Mouse (Mus musculus) heart, adult 2 months (tissue): ENCODE data around the gene Ncor2. TPM values are rescaled to one million over a fixed set of nuclear protein-coding genes. Genes with fewer than 3 reads are reported as not detected.

Experiments
- DNase-seq, 2 experiments: peaks; one replicate each; pipeline ENCODE4 v3.0.0; 2021
- H3K27ac ChIP-seq: fragments of 200-600 bp; 2 replicates; pipeline ENCODE4 v1.8.1; 2022
- H3K27me3 ChIP-seq: fragments of 200-500 bp; 2 replicates; pipeline ENCODE4 v1.6.1; 2012; ENCODE audit warnings: mild to moderate bottlenecking, low read length, inconsistent platforms, mixed read lengths; ENCODE audit not compliant: control insufficient read depth, insufficient read depth
- H3K36me3 ChIP-seq: fragments of 200-500 bp; 2 replicates; pipeline ENCODE4 v1.6.1; 2012; ENCODE audit warnings: low read length, inconsistent platforms; ENCODE audit not compliant: control insufficient read depth, insufficient read depth
- H3K4me1 ChIP-seq: fragments of 200-500 bp; 2 replicates; pipeline ENCODE4 v1.6.1; 2011; ENCODE audit warnings: low read length; ENCODE audit not compliant: control insufficient read depth, insufficient read depth
- H3K4me3 ChIP-seq: fragments of 200-600 bp; 2 replicates; pipeline ENCODE4 v1.8.1; 2022
- H3K79me2 ChIP-seq: fragments of 200-500 bp; replicated peaks from 2 replicates; pipeline ENCODE4 v1.6.1; 2012; ENCODE audit warnings: mild to moderate bottlenecking, inconsistent platforms, low read length, moderate library complexity, mixed read lengths; ENCODE audit not compliant: control insufficient read depth, insufficient read depth
- H3K9ac ChIP-seq: fragments of 200-500 bp; 2 replicates; pipeline ENCODE4 v1.6.1; 2012; ENCODE audit warnings: low read depth, mild to moderate bottlenecking, control low read depth, inconsistent platforms, low read length, mixed read lengths
- CTCF ChIP-seq: fragments of 200-600 bp; IDR thresholded peaks from 2 replicates; pipeline ENCODE4 v1.8.1; 2022; ENCODE audit warnings: antibody characterized with exemption, mild to moderate bottlenecking, moderate library complexity
- EP300 ChIP-seq: fragments of 200-500 bp; IDR thresholded peaks from 2 replicates; pipeline ENCODE4 v1.6.1; 2011; ENCODE audit warnings: low read depth, low read length, control low read depth; ENCODE audit not compliant: insufficient read depth
- POLR2A ChIP-seq: fragments of 200-500 bp; IDR thresholded peaks from 2 replicates; pipeline ENCODE4 v1.6.1; 2011; ENCODE audit warnings: mild to moderate bottlenecking, low read depth, low read length, control low read depth; ENCODE audit not compliant: insufficient read depth
- WGBS: fragments of 180-500 bp; shearing (Covaris S2); methylation state at CpG from one replicate; pipeline ENCODE4 v1.1.7; 2018; 5-methylcytosine and 5-hydroxymethylcytosine counted together
- intact Hi-C: fragments of 180-260 bp; cut with DNase I; formaldehyde crosslinking; loops from one replicate; pipeline ENCODE4 v1.15.1; 2025
- polyA plus RNA-seq: library from polyadenylated mRNA; depleted of rRNA; stranded (reverse); fragments of >200 nt; gene quantifications from 2 replicates; pipeline ENCODE4 v1.2.3, GENCODE M21; 2012
- total RNA-seq, 2 experiments: library from RNA; stranded (reverse); gene quantifications; 2 replicates each; pipeline ENCODE4 v1.2.3; 2021

The Ncor2 gene
- total and polyA plus RNA-seq, 3 experiments, result 39.1 to 77.5 (median 73.5) TPM

- intact Hi-C loops, result no loop called here
- Histone ChIP-seq H3K4me1 (no peaks in the 10 kb centered on the region), H3K9ac (no peak overlapping the region), H3K27ac (no peak overlapping the region), H3K79me2 (no peaks in the 10 kb centered on the region; the same call in 1 of the 2 replicates), H3K4me3 (no peak overlapping the region), H3K36me3 (no peaks in the 10 kb centered on the region), H3K27me3 (no peaks in the 10 kb centered on the region)
- DNase-seq, result no peak
- WGBS, result 54% methylated on average over 5 of the region's 5 CpGs
- TF ChIP-seq EP300 (no peak), CTCF (no peak), POLR2A (no peak)
These were observed 85.2 kb downstream of the Ncor2 start for GRCm38 (mm10) chr5:125093795-125094194.

DNA sequence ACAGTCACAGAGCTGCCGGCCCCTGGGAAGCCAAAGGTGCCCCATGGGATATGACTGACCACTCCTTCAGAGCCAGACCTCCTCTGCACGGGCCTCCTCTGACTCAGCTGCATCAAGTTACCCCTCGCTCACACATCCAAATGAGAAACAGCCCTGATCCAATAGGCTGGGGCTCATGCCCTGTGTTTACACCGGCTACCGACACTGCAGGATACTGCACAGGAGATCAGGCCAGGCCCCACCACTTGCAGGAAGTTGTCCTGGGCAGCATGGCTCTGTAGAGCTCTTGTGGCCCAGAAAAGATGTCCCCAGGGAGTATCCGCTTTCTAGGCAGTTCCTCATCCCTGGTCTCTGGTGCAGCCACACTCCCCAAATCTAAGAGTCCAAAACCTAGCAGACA lies 90.9 kb downstream of the Ncor2 start:
- H3K27ac ChIP-seq, result no peak overlapping the region
- H3K4me3 ChIP-seq, result no peak overlapping the region
- no peak overlapping the region for H3K9ac ChIP-seq
- no peak for TF ChIP-seq POLR2A
- no peak for TF ChIP-seq CTCF
- no peak for TF ChIP-seq EP300
- intact Hi-C loops, result no loop called here
- no peaks in the 10 kb centered on the region for H3K79me2 ChIP-seq
- no peaks in the 10 kb centered on the region for H3K36me3 ChIP-seq
- H3K4me1 ChIP-seq, result no peaks in the 10 kb centered on the region
- no peaks in the 10 kb centered on the region for H3K27me3 ChIP-seq
- WGBS, result 62% methylated on average over 6 of the region's 6 CpGs
- DNase-seq, result no peak

DNA sequence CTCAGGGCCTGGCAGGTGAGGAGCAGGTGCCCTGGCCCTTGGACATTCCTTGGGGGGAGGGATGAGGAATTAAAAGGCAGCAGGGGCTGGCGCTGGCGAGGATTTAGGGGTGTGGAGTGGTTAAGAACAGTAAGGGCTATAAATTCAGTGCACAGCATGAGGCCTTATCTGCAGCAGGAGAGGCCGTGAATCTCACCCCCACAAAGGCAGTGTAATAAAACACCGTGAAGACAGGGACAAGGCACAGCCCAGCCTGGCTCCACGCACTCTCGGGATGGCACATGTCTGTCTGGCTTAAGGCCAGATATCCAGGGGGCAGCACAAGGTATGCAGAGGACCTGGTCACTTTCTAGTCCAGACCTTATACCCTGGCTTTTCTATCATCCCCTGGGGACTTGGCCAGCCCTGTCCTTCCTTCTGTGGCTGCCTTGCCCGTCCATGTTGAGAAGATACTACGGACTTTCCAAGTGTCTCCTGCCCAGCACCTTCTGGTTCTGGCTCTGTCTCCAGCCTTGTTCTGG lies 93.9 kb downstream of the Ncor2 start:
- DNase-seq, result no peak
- Histone ChIP-seq H3K9ac (no peak overlapping the region), H3K27me3 (no peaks in the 10 kb centered on the region), H3K36me3 (peaks cover 4% of the 10 kb centered on the region; the same call in 1 of the 2 replicates), H3K4me1 (peaks cover 15% of the 10 kb centered on the region), H3K27ac (no peak overlapping the region), H3K79me2 (no peaks in the 10 kb centered on the region), H3K4me3 (no peak overlapping the region)
- TF ChIP-seq EP300 (no peak), CTCF (no peak), POLR2A (no peak)
- intact Hi-C loops, result no loop called here
- WGBS, result 78% methylated on average over 8 of the region's 8 CpGs

DNA sequence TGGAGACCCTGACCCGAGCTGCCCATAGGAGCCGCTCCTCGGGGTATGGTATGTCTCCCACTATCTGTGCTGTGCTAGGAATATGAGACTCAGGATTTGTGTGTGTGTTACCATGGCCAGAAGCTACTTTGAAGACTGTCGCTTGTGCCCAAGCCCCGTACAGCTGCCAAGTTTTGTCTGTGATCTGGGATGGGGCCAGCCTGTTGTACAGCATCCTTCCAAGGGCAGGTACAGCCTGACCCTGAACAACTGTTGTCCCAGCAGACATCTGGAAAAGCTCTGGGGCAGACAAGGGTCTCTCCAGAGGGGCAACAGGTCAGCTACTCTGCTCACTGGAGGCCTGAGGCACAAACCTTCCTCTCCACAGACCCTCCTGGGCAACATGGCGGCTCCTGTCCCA lies 95.3 kb downstream of the Ncor2 start:
- Histone ChIP-seq H3K4me3 (no peak overlapping the region), H3K9ac (no peak overlapping the region), H3K36me3 (peaks cover 4% of the 10 kb centered on the region; the same call in 1 of the 2 replicates), H3K27ac (no peak overlapping the region), H3K79me2 (no peaks in the 10 kb centered on the region), H3K4me1 (peaks cover 15% of the 10 kb centered on the region), H3K27me3 (no peaks in the 10 kb centered on the region)
- intact Hi-C loops, result loop anchor here (2.0 kb wide), 1 partner anchor 53 kb away; no protein-coding TSS in a partner anchor
- WGBS, result 67% methylated on average over 6 of the region's 6 CpGs
- no peak for TF ChIP-seq POLR2A
- no peak for TF ChIP-seq CTCF
- TF ChIP-seq EP300, result no peak
- no peak for DNase-seq

- H3K36me3 ChIP-seq, result peaks cover 4% of the 10 kb centered on the region; the same call in 1 of the 2 replicates
- TF ChIP-seq POLR2A (no peak), EP300 (no peak), CTCF (peak; percentile 45)
These were observed 97.5 kb downstream of the Ncor2 start for GRCm38 (mm10) chr5:125081318-125082101.

DNA sequence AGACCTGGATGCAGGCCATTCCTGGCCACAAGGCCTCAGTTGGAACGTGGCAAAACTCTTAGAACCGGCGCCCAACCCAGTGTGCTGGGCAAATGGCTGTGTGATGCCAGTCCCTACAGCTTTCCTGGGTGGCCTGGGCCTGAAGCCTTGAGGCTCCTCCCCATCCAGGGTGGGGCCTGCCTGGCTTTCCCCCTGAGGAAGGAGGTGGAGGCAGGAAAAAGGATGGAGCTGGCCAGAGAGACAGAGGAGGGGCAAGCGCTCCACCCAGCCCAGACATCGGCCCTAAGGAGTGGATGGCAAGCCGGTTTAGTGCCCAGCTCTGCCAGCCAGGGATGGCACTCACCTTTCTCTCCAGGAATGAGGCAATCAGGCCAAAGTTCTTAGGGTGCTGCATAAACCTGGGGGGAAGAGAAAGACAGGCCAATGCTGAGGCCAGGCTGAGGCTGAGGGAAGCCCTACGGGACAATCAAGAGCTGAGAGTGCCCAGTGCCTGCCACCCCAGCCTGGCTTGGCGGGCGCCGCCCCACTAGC lies 98.2 kb downstream of the Ncor2 start:
- no peak overlapping the region for H3K4me3 ChIP-seq

More at GRCm38 (mm10) chr5:125081318-125082101, 97.5 kb downstream of the Ncor2 start:
- intact Hi-C loops, result loop anchor here (2.0 kb wide), 3 partner anchors 23 to 55 kb away; no protein-coding TSS in a partner anchor
- WGBS, result 7% methylated on average over 21 of the region's 21 CpGs
- no peaks in the 10 kb centered on the region for H3K27me3 ChIP-seq
- peak overlapping the region; percentile 84 for H3K27ac ChIP-seq
- H3K9ac ChIP-seq, result peak overlapping the region; percentile 40
- DNase-seq, result peak; percentile 89 to 92
- H3K4me3 ChIP-seq, result no peak overlapping the region
- peaks cover 17% of the 10 kb centered on the region for H3K4me1 ChIP-seq
- H3K79me2 ChIP-seq, result no peaks in the 10 kb centered on the region

More for the DNA sequence above, 98.2 kb downstream of the Ncor2 start:
- H3K27ac ChIP-seq, result peak overlapping the region; percentile 84
- no peaks in the 10 kb centered on the region for H3K27me3 ChIP-seq
- peaks cover 4% of the 10 kb centered on the region; the same call in 1 of the 2 replicates for H3K36me3 ChIP-seq
- H3K79me2 ChIP-seq, result no peaks in the 10 kb centered on the region
- H3K9ac ChIP-seq, result peak overlapping the region; percentile 40
- 37% methylated on average over 10 of the region's 10 CpGs for WGBS
- H3K4me1 ChIP-seq, result peaks cover 18% of the 10 kb centered on the region
- peak; percentile 69 to 73 for DNase-seq
- TF ChIP-seq POLR2A, result no peak
- intact Hi-C loops, result loop anchor here (2.0 kb wide), 2 partner anchors 22 to 40 kb away; no protein-coding TSS in a partner anchor
